Mouse (Mus musculus): Measurements from ENCODE around the gene Abcb1b. TPM values are rescaled to one million over a fixed set of nuclear protein-coding genes. Genes with fewer than 3 reads are reported as not detected.
"Not testable (repeated sequence)": the region's sequence is repeated elsewhere in the genome, so short reads cannot be mapped to it uniquely, and the experiment has no call there.

The Abcb1b gene
- polyA plus RNA-seq, 1 experiment = 2.9 TPM

GRCm38 (mm10) chr5:8861811-8862210 is 63.9 kb downstream of the Abcb1b start:
- Histone ChIP-seq H3K4me1 (ENCODE audit: control insufficient read depth, insufficient read depth, low read length) (no peaks in the 10 kb centered on the region), H3K27ac (ENCODE audit: insufficient read depth, low read length) (no peak overlapping the region), H3K4me3 (ENCODE audit: insufficient read depth, low read length) (no peak overlapping the region)
- TF ChIP-seq POLR2A (IDR thresholded peaks at IDR 0.05; ENCODE audit: extremely low read depth, insufficient read depth, low read length) = no peak
- TF ChIP-seq CTCF (IDR thresholded peaks at IDR 0.05; ENCODE audit: extremely low read depth, insufficient read depth, low read length) = no peak

- Histone ChIP-seq H3K4me3 (ENCODE audit: insufficient read depth, low read length) (no peak overlapping the region), H3K4me1 (ENCODE audit: control insufficient read depth, insufficient read depth, low read length) (no peaks in the 10 kb centered on the region), H3K27ac (ENCODE audit: insufficient read depth, low read length) (no peak overlapping the region)
- no peak for TF ChIP-seq POLR2A (IDR thresholded peaks at IDR 0.05; ENCODE audit: extremely low read depth, insufficient read depth, low read length)
- no peak for TF ChIP-seq CTCF (IDR thresholded peaks at IDR 0.05; ENCODE audit: extremely low read depth, insufficient read depth, low read length)
Measured at GRCm38 (mm10) chr5:8863580-8864337, 65.8 kb downstream of the Abcb1b start.

GRCm38 (mm10) chr5:8865630-8866029 is 67.7 kb downstream of the Abcb1b start:
- H3K27ac ChIP-seq (ENCODE audit: insufficient read depth, low read length); H3K4me1 ChIP-seq (ENCODE audit: control insufficient read depth, insufficient read depth, low read length); H3K4me3 ChIP-seq (ENCODE audit: insufficient read depth, low read length): not testable (repeated sequence)

GRCm38 (mm10) chr5:8866366-8866765 is 68.4 kb downstream of the Abcb1b start:
- Histone ChIP-seq H3K4me1 (ENCODE audit: control insufficient read depth, insufficient read depth, low read length) (no peaks in the 10 kb centered on the region), H3K27ac (ENCODE audit: insufficient read depth, low read length) (no peak overlapping the region), H3K4me3 (ENCODE audit: insufficient read depth, low read length) (no peak overlapping the region)
- TF ChIP-seq CTCF (IDR thresholded peaks at IDR 0.05; ENCODE audit: extremely low read depth, insufficient read depth, low read length) (no peak), POLR2A (IDR thresholded peaks at IDR 0.05; ENCODE audit: extremely low read depth, insufficient read depth, low read length) (no peak)

GRCm38 (mm10) chr5:8868019-8868418 is 70.1 kb downstream of the Abcb1b start:
- no peak overlapping the region for H3K27ac ChIP-seq (ENCODE audit: insufficient read depth, low read length)
- no peaks in the 10 kb centered on the region for H3K4me1 ChIP-seq (ENCODE audit: control insufficient read depth, insufficient read depth, low read length)
- TF ChIP-seq CTCF (IDR thresholded peaks at IDR 0.05; ENCODE audit: extremely low read depth, insufficient read depth, low read length) (peak; percentile 37; the same call in 1 of the 2 replicates), POLR2A (IDR thresholded peaks at IDR 0.05; ENCODE audit: extremely low read depth, insufficient read depth, low read length) (no peak)
- no peak overlapping the region for H3K4me3 ChIP-seq (ENCODE audit: insufficient read depth, low read length)

GRCm38 (mm10) chr5:8872979-8873915 is 75.3 kb downstream of the Abcb1b start:
- TF ChIP-seq POLR2A (IDR thresholded peaks at IDR 0.05; ENCODE audit: extremely low read depth, insufficient read depth, low read length) (no peak), CTCF (IDR thresholded peaks at IDR 0.05; ENCODE audit: extremely low read depth, insufficient read depth, low read length) (no peak)
- Histone ChIP-seq H3K4me3 (ENCODE audit: insufficient read depth, low read length) (no peak overlapping the region), H3K4me1 (ENCODE audit: control insufficient read depth, insufficient read depth, low read length) (no peaks in the 10 kb centered on the region), H3K27ac (ENCODE audit: insufficient read depth, low read length) (no peak overlapping the region)

GRCm38 (mm10) chr5:8877086-8877485 is 79.1 kb downstream of the Abcb1b start:
- H3K4me1 ChIP-seq (ENCODE audit: control insufficient read depth, insufficient read depth, low read length) = no peaks in the 10 kb centered on the region
- TF ChIP-seq POLR2A (IDR thresholded peaks at IDR 0.05; ENCODE audit: extremely low read depth, insufficient read depth, low read length) = no peak
- no peak for TF ChIP-seq CTCF (IDR thresholded peaks at IDR 0.05; ENCODE audit: extremely low read depth, insufficient read depth, low read length)
- no peak overlapping the region for H3K27ac ChIP-seq (ENCODE audit: insufficient read depth, low read length)
- H3K4me3 ChIP-seq (ENCODE audit: insufficient read depth, low read length) = no peak overlapping the region

GRCm38 (mm10) chr5:8877800-8878199 is 79.9 kb downstream of the Abcb1b start:
- no peaks in the 10 kb centered on the region for H3K4me1 ChIP-seq (ENCODE audit: control insufficient read depth, insufficient read depth, low read length)
- TF ChIP-seq POLR2A (IDR thresholded peaks at IDR 0.05; ENCODE audit: extremely low read depth, insufficient read depth, low read length) = no peak
- TF ChIP-seq CTCF (IDR thresholded peaks at IDR 0.05; ENCODE audit: extremely low read depth, insufficient read depth, low read length) = no peak
- no peak overlapping the region for H3K4me3 ChIP-seq (ENCODE audit: insufficient read depth, low read length)
- no peak overlapping the region for H3K27ac ChIP-seq (ENCODE audit: insufficient read depth, low read length)

GRCm38 (mm10) chr5:8885837-8886236 is 87.9 kb downstream of the Abcb1b start:
- no peaks in the 10 kb centered on the region for H3K4me1 ChIP-seq (ENCODE audit: control insufficient read depth, insufficient read depth, low read length)
- no peak overlapping the region for H3K4me3 ChIP-seq (ENCODE audit: insufficient read depth, low read length)
- H3K27ac ChIP-seq (ENCODE audit: insufficient read depth, low read length) = no peak overlapping the region
- TF ChIP-seq CTCF (IDR thresholded peaks at IDR 0.05; ENCODE audit: extremely low read depth, insufficient read depth, low read length) (no peak), POLR2A (IDR thresholded peaks at IDR 0.05; ENCODE audit: extremely low read depth, insufficient read depth, low read length) (no peak)
